Mouse (Mus musculus) E14TG2a.4 (cell line): ENCODE data around the gene Cep170.

Experiments
- CTCF ChIP-seq: conservative IDR thresholded peaks from 2 replicates; pipeline ENCODE4 v1.5.1; 2014; ENCODE audit warnings: low read length
- NANOG ChIP-seq: IDR thresholded peaks from 2 replicates; pipeline ENCODE4 v1.6.1; 2014; ENCODE audit warnings: borderline replicate concordance, low read length, mixed read lengths
- POU5F1 ChIP-seq: IDR thresholded peaks from 2 replicates; pipeline ENCODE4 v1.6.1; 2014; ENCODE audit warnings: low read length, borderline replicate concordance

DNA sequence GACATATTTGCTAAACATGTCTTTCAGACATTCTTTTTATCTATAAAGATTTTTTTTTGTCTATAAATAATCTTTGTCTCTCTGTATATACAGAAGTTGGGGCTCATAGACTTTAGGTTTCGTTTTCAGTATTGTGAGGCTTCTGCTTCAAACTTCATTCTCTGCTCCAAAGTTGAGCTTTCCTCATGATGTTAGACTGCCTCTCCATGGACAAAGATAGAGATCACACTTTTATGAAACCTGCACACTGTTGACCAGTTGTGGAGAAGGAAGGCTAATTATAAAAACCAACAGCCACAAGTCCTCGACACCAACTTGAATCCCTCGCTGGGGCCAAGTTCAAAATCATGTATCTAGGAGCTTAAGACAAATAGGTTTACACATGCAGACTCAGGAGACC lies 115.2 kb downstream of the Cep170 start:
- TF ChIP-seq CTCF = no peak
- no peak for TF ChIP-seq POU5F1
- TF ChIP-seq NANOG = no peak
